Mouse (Mus musculus): ENCODE measurements around the gene Mt4. TPM values are rescaled to one million over a fixed set of nuclear protein-coding genes. Genes with fewer than 3 reads are reported as not detected.

The Mt4 gene
- polyA plus RNA-seq, 1 experiment from 2014 or later: not detected

DNA sequence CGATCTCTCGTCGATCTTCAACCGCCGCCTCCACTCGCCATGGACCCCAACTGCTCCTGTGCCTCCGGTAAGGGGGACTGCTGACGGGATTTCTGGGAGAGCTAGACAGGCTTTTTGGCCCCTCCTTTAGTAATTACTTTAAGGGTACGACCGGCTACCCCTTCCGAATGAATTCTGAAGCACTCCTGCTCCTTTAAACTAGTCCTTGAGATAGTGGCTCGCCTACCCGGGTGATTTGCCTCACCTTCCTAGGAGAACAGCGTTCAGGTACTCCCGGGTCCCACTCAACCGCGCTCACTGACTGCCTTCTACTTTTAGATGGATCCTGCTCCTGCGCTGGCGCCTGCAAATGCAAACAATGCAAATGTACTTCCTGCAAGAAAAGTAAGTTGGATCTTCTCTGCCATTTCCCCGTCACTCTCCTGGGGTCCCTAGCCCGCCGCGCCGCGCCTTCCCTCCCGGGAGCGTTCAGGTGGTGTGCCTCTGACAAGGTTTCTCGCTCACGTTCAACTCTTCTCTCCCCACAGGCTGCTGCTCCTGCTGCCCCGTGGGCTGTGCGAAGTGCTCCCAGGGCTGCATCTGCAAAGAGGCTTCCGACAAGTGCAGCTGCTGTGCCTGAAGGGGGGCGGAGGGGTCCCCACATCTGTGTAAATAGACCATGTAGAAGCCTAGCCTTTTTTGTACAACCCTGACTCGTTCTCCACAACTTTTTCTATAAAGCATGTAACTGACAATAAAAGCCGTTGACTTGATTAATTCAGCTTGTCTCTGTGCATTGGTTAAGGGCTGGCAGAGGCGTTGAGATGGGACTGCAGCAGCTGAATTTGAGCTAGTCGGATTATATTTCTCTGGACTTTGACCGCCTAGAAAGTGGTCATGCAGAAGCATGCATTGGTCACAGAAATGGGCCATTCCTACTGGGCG is 36.1 kb downstream of the Mt4 start:
- Histone ChIP-seq H3K9ac (peak overlapping the region; percentile 44; the same call in 1 of the 2 replicates), H3K9me3 (ENCODE audit: control insufficient read depth, low read length) (no peaks in the 10 kb centered on the region), H3K4me2 (replicated peaks) (peak overlapping the region; percentile 94), H3K36me3 (replicated peaks; ENCODE audit: control insufficient read depth, insufficient read depth) (no peaks in the 10 kb centered on the region), H3K4me1 (replicated peaks; ENCODE audit: control insufficient read depth, insufficient read depth, low read length) (peaks cover 16% of the 10 kb centered on the region), H3K4me3 (replicated peaks; ENCODE audit: low read length) (peak overlapping the region; percentile 44), H3K27me3 (ENCODE audit: control insufficient read depth, insufficient read depth, low read length) (peaks cover 78% of the 10 kb centered on the region), H3K27ac (no peak overlapping the region)
- DNase-seq (ENCODE audit: low spot score) (no peak), ATAC-seq (ENCODE audit: low FRiP score) (no peak)
- 2% methylated on average over 39 of the region's 39 CpGs for WGBS

DNA sequence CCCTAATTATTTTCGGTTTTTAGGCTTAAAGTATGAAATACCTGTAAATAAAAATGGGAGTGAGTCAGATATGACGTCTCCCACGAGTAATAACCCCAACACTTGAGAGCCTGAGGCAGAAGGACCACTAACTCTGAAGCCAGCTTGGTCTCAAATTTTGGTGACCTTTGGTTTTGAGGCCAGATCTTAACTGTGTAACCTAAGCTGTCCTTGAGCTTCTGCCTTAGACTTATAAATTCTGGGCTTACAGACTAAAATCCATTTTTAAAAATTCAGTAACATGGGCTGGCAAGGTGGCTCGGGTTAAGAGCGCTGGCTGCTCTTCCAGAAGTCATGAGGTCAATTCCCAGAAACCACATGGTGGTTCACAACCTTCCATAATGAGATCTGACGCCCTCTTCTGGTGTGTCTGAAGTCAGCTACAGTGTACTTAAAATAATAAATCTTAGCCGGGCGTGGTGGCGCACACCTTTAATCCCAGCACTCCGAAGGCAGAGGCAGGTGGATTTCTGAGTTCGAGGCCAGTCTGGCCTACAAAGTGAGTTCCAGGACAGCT is 36.9 kb downstream of the Mt4 start:
- DNase-seq (ENCODE audit: low spot score): no peak
- H3K27me3 ChIP-seq (ENCODE audit: control insufficient read depth, insufficient read depth, low read length): peaks cover 86% of the 10 kb centered on the region
- H3K27ac ChIP-seq: no peak overlapping the region
- no peaks in the 10 kb centered on the region for H3K9me3 ChIP-seq (ENCODE audit: control insufficient read depth, low read length)
- WGBS: 50% methylated on average over 11 of the region's 11 CpGs
- H3K9ac ChIP-seq: no peak overlapping the region
- peaks cover 19% of the 10 kb centered on the region for H3K4me1 ChIP-seq (replicated peaks; ENCODE audit: control insufficient read depth, insufficient read depth, low read length)
- H3K36me3 ChIP-seq (replicated peaks; ENCODE audit: control insufficient read depth, insufficient read depth): no peaks in the 10 kb centered on the region
- H3K4me2 ChIP-seq (replicated peaks): no peak overlapping the region
- ATAC-seq (ENCODE audit: low FRiP score): no peak
- H3K4me3 ChIP-seq (replicated peaks; ENCODE audit: low read length): no peak overlapping the region

DNA sequence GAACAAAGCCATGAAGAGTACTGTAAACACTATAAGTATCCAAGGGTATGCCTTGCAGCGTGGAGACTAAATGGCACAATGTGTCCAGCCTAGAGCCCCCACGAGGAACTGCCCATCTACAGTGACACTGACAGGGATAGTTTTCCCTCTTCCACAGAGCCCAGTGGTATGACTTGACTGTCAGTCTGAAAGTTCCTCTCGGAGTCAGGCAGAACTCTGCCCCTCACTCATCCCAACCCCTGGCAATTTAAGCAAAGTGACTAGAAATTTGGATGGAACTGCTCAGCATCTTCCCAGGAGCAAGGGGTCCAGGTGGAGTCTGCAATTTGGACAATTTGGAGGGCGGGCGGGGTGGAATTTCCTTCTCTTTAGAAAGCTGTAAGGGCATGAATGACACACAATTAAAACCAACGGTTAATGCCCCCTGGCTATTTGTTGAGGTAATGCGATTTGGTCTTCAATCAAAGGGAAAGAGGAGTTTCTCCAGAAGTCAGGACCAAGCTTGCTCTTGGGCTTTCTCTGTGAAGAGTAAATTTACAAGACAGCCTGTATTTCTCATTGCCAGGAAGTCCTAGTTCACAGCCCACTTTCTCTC is 37.7 kb downstream of the Mt4 start:
- peaks cover 94% of the 10 kb centered on the region for H3K27me3 ChIP-seq (ENCODE audit: control insufficient read depth, insufficient read depth, low read length)
- 31% methylated on average over 7 of the region's 7 CpGs for WGBS
- no peak for DNase-seq (ENCODE audit: low spot score)

DNA sequence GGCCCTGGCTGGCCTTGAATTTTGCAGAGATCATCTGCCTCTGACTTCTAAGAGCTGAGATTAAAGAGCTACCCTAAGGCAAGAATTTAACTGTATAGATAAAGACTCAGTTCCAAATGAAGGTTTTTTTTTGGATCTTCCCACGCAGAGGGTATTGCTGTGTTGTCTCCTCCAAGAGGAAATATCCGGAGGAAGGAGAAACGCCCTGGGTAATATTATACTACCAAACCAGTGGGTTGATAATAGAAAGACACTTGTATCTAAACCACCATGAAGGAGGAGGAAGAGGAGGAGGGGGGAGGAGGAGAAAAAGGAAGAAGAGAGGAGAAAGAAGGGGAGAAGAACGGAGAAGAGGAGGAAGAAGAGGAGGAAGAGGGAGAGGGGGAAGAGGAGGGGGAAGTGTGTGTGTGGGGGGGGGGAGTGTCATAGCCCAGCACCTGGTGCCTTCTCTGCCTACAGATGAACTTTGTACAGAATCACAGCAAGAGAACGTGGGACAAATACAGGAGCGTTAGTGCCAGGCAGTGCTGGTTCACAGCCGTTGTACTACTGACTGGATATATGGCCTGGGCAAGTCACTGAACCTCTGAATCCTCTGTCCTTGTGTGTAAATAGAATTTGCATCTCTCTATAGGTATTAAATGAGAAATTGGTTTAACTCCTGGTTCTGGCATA is 40.9 kb downstream of the Mt4 start:
- 68% methylated on average over 7 of the region's 7 CpGs for WGBS
- ATAC-seq (ENCODE audit: low FRiP score) (no peak), DNase-seq (ENCODE audit: low spot score) (no peak)
- no peaks in the 10 kb centered on the region for H3K9me3 ChIP-seq (ENCODE audit: control insufficient read depth, low read length)
- no peak overlapping the region for H3K27ac ChIP-seq
- no peak overlapping the region for H3K9ac ChIP-seq
- no peaks in the 10 kb centered on the region for H3K36me3 ChIP-seq (replicated peaks; ENCODE audit: control insufficient read depth, insufficient read depth)
- 0 out of 2 replicates have a peak overlapping the region, but pooled peaks have one; percentile 86 for H3K4me2 ChIP-seq (replicated peaks)
- H3K4me1 ChIP-seq (replicated peaks; ENCODE audit: control insufficient read depth, insufficient read depth, low read length): peaks cover 18% of the 10 kb centered on the region
- peaks cover 96% of the 10 kb centered on the region for H3K27me3 ChIP-seq (ENCODE audit: control insufficient read depth, insufficient read depth, low read length)
- no peak overlapping the region for H3K4me3 ChIP-seq (replicated peaks; ENCODE audit: low read length)

More for the DNA sequence above, 37.7 kb downstream of the Mt4 start:
- Histone ChIP-seq H3K9me3 (ENCODE audit: control insufficient read depth, low read length) (no peaks in the 10 kb centered on the region), H3K4me3 (replicated peaks; ENCODE audit: low read length) (no peak overlapping the region), H3K4me2 (replicated peaks) (no peak overlapping the region), H3K27ac (no peak overlapping the region), H3K9ac (no peak overlapping the region), H3K36me3 (replicated peaks; ENCODE audit: control insufficient read depth, insufficient read depth) (no peaks in the 10 kb centered on the region), H3K4me1 (replicated peaks; ENCODE audit: control insufficient read depth, insufficient read depth, low read length) (peaks cover 27% of the 10 kb centered on the region)
- no peak for ATAC-seq (ENCODE audit: low FRiP score)

DNA sequence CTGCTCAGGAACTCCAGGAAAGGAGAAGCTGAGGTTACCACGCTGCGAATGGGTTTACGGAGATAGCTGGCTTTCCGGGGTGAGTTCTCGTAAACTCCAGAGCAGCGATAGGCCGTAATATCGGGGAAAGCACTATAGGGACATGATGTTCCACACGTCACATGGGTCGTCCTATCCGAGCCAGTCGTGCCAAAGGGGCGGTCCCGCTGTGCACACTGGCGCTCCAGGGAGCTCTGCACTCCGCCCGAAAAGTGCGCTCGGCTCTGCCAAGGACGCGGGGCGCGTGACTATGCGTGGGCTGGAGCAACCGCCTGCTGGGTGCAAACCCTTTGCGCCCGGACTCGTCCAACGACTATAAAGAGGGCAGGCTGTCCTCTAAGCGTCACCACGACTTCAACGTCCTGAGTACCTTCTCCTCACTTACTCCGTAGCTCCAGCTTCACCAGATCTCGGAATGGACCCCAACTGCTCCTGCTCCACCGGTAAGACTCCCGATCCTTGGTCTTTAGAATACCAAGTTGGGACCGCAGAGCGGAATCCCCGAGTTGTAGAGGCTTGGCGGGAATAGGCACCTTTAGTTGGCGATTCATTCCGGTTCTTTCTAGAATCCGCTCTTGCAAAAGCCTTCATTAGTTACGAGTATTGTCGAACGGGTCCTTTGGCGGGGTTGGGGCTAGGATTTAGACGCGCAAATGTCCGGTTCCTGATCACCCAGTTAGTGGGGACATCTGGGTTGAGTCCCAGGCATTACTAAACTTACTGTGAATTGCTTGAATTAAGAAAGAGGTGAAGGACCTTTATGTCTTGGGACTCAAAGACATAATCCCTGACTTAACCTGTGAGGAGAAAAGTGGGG is 42.1 kb downstream of the Mt4 start, which contains the start of gene Mt1:
Gene Mt1 (plus strand): TSS at position 226 of the 856 bp plus-strand sequence.
- H3K4me3 ChIP-seq (replicated peaks; ENCODE audit: low read length): peak within 1 kb of the TSS; percentile 41
- H3K4me1 ChIP-seq (replicated peaks; ENCODE audit: control insufficient read depth, insufficient read depth, low read length): peaks cover 18% of the 10 kb centered on the region
- ATAC-seq (ENCODE audit: low FRiP score) (peak; percentile 69), DNase-seq (ENCODE audit: low spot score) (peak; percentile 72)
- WGBS: under 1% methylated on average over 50 of the region's 50 CpGs
- H3K36me3 ChIP-seq (replicated peaks; ENCODE audit: control insufficient read depth, insufficient read depth): no peaks in the 10 kb centered on the region
- peak within 1 kb of the TSS; percentile 47 for H3K9ac ChIP-seq
- H3K4me2 ChIP-seq (replicated peaks): peak within 1 kb of the TSS; percentile 86
- H3K9me3 ChIP-seq (ENCODE audit: control insufficient read depth, low read length): no peaks in the 10 kb centered on the region
- H3K27ac ChIP-seq: no peak within 1 kb of the TSS
- peaks cover 96% of the 10 kb centered on the region for H3K27me3 ChIP-seq (ENCODE audit: control insufficient read depth, insufficient read depth, low read length)

DNA sequence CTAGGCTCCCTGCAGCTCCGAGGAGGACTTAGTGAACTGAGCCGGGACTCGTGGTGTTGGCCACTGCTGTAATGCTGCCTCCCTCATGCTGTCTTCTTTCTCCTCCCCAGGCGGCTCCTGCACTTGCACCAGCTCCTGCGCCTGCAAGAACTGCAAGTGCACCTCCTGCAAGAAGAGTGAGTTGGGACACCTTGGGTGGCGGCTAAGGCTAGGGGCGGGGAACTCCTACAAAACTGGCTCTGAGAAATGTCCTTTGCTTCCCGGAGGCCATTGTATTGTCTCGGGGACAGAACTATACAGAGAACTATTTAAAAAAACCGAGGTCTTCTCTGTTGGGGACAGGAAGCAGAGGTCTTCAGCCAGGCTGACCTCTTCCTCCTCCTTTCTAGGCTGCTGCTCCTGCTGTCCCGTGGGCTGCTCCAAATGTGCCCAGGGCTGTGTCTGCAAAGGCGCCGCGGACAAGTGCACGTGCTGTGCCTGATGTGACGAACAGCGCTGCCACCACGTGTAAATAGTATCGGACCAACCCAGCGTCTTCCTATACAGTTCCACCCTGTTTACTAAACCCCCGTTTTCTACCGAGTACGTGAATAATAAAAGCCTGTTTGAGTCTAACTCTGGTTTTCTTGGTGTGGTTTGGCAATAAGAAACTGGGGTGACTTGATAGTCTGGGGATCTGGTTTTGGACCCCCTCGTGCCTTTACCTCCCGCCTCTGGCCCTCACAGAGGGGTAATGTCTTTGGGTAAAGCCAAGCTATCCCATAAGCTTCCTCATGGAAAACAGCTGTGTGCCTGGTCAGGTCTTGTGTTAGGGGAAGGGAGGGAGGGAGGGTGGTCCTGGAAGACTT is 42.9 kb downstream of the Mt4 start:
- 4% methylated on average over 25 of the region's 25 CpGs for WGBS
- Histone ChIP-seq H3K27ac (no peak overlapping the region), H3K4me3 (replicated peaks; ENCODE audit: low read length) (peak overlapping the region; percentile 41), H3K9ac (peak overlapping the region; percentile 47; the same call in 1 of the 2 replicates), H3K27me3 (ENCODE audit: control insufficient read depth, insufficient read depth, low read length) (peaks cover 95% of the 10 kb centered on the region), H3K9me3 (ENCODE audit: control insufficient read depth, low read length) (no peaks in the 10 kb centered on the region), H3K4me1 (replicated peaks; ENCODE audit: control insufficient read depth, insufficient read depth, low read length) (peaks cover 18% of the 10 kb centered on the region), H3K36me3 (replicated peaks; ENCODE audit: control insufficient read depth, insufficient read depth) (no peaks in the 10 kb centered on the region), H3K4me2 (replicated peaks) (peak overlapping the region; percentile 86)
- DNase-seq (ENCODE audit: low spot score) (no peak), ATAC-seq (ENCODE audit: low FRiP score) (no peak)

DNA sequence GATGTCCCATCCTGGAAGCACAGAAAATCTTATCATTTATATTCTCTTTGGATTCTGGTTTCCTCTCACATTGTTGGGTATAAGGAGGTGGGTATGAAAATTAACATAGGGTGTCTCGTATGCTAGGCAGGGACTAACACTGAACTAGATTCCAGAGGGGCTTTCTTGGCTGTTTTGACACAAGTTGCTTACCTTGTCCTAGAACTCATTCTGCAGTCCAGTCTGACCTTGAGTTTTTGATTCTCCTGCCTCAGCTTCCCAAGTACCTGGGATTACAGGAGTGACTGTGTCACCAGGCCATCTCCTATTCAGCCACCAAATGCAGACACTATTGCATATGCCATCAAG is 43.5 kb downstream of the Mt4 start:
- no peak for ATAC-seq (ENCODE audit: low FRiP score)
- DNase-seq (ENCODE audit: low spot score): no peak
- Histone ChIP-seq H3K27ac (no peak overlapping the region), H3K4me1 (replicated peaks; ENCODE audit: control insufficient read depth, insufficient read depth, low read length) (peaks cover 18% of the 10 kb centered on the region), H3K4me3 (replicated peaks; ENCODE audit: low read length) (no peak overlapping the region), H3K9me3 (ENCODE audit: control insufficient read depth, low read length) (no peaks in the 10 kb centered on the region), H3K9ac (no peak overlapping the region), H3K27me3 (ENCODE audit: control insufficient read depth, insufficient read depth, low read length) (peaks cover 95% of the 10 kb centered on the region), H3K4me2 (replicated peaks) (no peak overlapping the region), H3K36me3 (replicated peaks; ENCODE audit: control insufficient read depth, insufficient read depth) (no peaks in the 10 kb centered on the region)
- WGBS: 80% methylated on average over 1 of the region's 1 CpGs

All from hindbrain, embryonic 14.5 days (tissue).